Mouse (Mus musculus): ENCODE measurements around the gene Olfr59. TPM values are rescaled to one million over a fixed set of nuclear protein-coding genes. Genes with fewer than 3 reads are reported as not detected.

Olfr59 gene
- polyA plus RNA-seq (2014; fragmentation: Nextera tagmentation; extraction: Ambion mirVana): not detected in 2 replicates

DNA sequence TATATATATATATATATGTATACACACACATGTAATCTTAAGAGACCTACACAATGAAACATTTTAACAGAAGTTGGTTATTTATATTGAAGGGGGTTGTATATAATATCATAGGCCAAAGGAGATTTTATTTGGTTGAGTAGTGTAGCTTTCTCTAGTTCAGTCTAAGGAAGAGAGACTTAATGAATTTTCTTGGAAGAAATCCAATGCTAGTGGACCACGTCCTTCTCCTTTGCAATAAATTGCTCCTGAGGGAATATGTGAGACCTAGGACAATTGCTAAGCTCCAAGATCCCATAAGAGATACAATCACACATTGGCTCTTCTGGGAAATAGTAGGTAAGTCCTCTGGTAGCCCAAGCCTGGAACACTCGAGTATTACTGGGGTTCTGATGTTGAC lies at the start of gene Olfr59:
Gene Olfr59, plus strand, starts transcription at position 301 of the 400 bp plus-strand sequence.
- Histone ChIP-seq H3K9ac (ENCODE audit: low read depth, low read length) (no peak within 1 kb of the TSS), H3K27me3 (ENCODE audit: control insufficient read depth, insufficient read depth, low read length) (no peaks in the 10 kb centered on the region), H3K4me1 (ENCODE audit: control insufficient read depth, insufficient read depth, low read length) (no peaks in the 10 kb centered on the region), H3K36me3 (ENCODE audit: control insufficient read depth, insufficient read depth, low read length) (no peaks in the 10 kb centered on the region), H3K9me3 (replicated peaks; ENCODE audit: control insufficient read depth, low read length) (peaks cover 2% of the 10 kb centered on the region; the same call in 1 of the 2 replicates), H3K4me2 (no peak within 1 kb of the TSS), H3K4me3 (ENCODE audit: low read depth, low read length) (no peak within 1 kb of the TSS), H3K27ac (ENCODE audit: low read depth, low read length) (no peak within 1 kb of the TSS)
- WGBS (ENCODE audit: insufficient replicate concordance): 66% methylated on average over 2 of the region's 2 CpGs
- no peak for ATAC-seq (replicated peaks; ENCODE audit: insufficient number of reproducible peaks, low FRiP score, low TSS enrichment)

DNA sequence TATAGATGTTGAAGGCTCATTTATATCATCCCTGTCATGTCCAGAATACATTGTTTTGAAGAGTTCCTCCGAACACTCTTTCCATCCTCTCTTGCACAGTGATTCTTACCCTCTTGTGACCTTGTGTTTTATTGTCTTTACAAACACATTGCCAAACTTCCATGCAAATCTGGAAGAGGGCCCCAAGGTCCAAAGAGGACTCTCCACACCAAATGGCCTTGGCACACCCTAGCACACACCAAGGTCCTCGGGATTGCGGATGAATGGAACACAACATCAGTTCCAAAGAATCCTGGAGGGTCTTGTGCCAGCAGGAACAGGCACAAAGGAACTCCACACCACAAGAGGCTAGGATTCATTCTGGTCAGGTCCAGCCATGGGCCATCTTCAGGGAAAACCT lies 42.3 kb upstream of the Olfr59 start:
- Histone ChIP-seq H3K9ac (ENCODE audit: low read depth, low read length) (no peak overlapping the region), H3K27ac (ENCODE audit: low read depth, low read length) (no peak overlapping the region), H3K9me3 (replicated peaks; ENCODE audit: control insufficient read depth, low read length) (peaks cover 5% of the 10 kb centered on the region; the same call in 1 of the 2 replicates), H3K4me3 (ENCODE audit: low read depth, low read length) (no peak overlapping the region), H3K4me2 (no peak overlapping the region), H3K27me3 (ENCODE audit: control insufficient read depth, insufficient read depth, low read length) (no peaks in the 10 kb centered on the region), H3K4me1 (ENCODE audit: control insufficient read depth, insufficient read depth, low read length) (no peaks in the 10 kb centered on the region), H3K36me3 (ENCODE audit: control insufficient read depth, insufficient read depth, low read length) (no peaks in the 10 kb centered on the region)
- WGBS (ENCODE audit: insufficient replicate concordance): 81% methylated on average over 3 of the region's 3 CpGs
- ATAC-seq (replicated peaks; ENCODE audit: insufficient number of reproducible peaks, low FRiP score, low TSS enrichment): no peak

GRCm38 (mm10) chr11:74259508-74259907 lies 24.0 kb upstream of the Olfr59 start, which contains the start of gene Olfr406:
TSS of gene Olfr406 (plus strand) at chr11:74259808.
- WGBS (ENCODE audit: insufficient replicate concordance): 45% methylated on average over 2 of the region's 2 CpGs
- no peak within 1 kb of the TSS for H3K4me2 ChIP-seq
- no peaks in the 10 kb centered on the region for H3K27me3 ChIP-seq (ENCODE audit: control insufficient read depth, insufficient read depth, low read length)
- ATAC-seq (replicated peaks; ENCODE audit: insufficient number of reproducible peaks, low FRiP score, low TSS enrichment): no peak
- no peaks in the 10 kb centered on the region for H3K36me3 ChIP-seq (ENCODE audit: control insufficient read depth, insufficient read depth, low read length)
- H3K27ac ChIP-seq (ENCODE audit: low read depth, low read length): no peak within 1 kb of the TSS
- no peaks in the 10 kb centered on the region for H3K4me1 ChIP-seq (ENCODE audit: control insufficient read depth, insufficient read depth, low read length)
- no peak within 1 kb of the TSS for H3K4me3 ChIP-seq (ENCODE audit: low read depth, low read length)
- H3K9ac ChIP-seq (ENCODE audit: low read depth, low read length): no peak within 1 kb of the TSS
- peaks cover 4% of the 10 kb centered on the region for H3K9me3 ChIP-seq (replicated peaks; ENCODE audit: control insufficient read depth, low read length)

DNA sequence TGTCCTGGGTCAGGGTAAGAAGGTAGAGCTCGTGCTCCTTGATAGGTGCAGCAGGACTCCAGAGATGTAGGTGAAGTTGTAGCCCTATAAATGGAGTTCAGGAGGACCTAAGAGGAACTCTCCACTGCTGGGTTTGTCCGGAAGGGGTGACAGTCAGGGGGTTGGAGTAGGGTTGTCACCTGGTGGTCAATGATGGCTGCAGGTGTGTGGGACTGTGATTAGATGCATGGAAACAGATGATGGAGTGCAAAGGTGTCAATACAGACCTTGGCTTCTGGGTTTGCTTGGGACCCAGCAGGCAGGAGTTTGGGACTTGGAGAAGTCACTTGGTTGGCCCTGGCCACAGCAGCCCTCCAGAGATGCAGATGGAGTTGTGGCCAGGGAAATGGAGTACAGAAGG lies 3.7 kb downstream of the Olfr59 start:
- Histone ChIP-seq H3K9ac (ENCODE audit: low read depth, low read length) (no peak overlapping the region), H3K27ac (ENCODE audit: low read depth, low read length) (no peak overlapping the region), H3K27me3 (ENCODE audit: control insufficient read depth, insufficient read depth, low read length) (no peaks in the 10 kb centered on the region), H3K4me3 (ENCODE audit: low read depth, low read length) (no peak overlapping the region), H3K4me2 (no peak overlapping the region), H3K4me1 (ENCODE audit: control insufficient read depth, insufficient read depth, low read length) (no peaks in the 10 kb centered on the region), H3K36me3 (ENCODE audit: control insufficient read depth, insufficient read depth, low read length) (no peaks in the 10 kb centered on the region), H3K9me3 (replicated peaks; ENCODE audit: control insufficient read depth, low read length) (no peaks in the 10 kb centered on the region)
- WGBS (ENCODE audit: insufficient replicate concordance): 66% methylated on average over 2 of the region's 2 CpGs
- no peak for ATAC-seq (replicated peaks; ENCODE audit: insufficient number of reproducible peaks, low FRiP score, low TSS enrichment)

GRCm38 (mm10) chr11:74326044-74326443 lies 42.5 kb downstream of the Olfr59 start:
- Histone ChIP-seq H3K27me3 (ENCODE audit: control insufficient read depth, insufficient read depth, low read length) (no peaks in the 10 kb centered on the region), H3K4me2 (no peak overlapping the region), H3K4me1 (ENCODE audit: control insufficient read depth, insufficient read depth, low read length) (no peaks in the 10 kb centered on the region), H3K4me3 (ENCODE audit: low read depth, low read length) (no peak overlapping the region), H3K9me3 (replicated peaks; ENCODE audit: control insufficient read depth, low read length) (0 out of 2 replicates have a peak, but pooled peaks cover 3% of the 10 kb centered on the region), H3K27ac (ENCODE audit: low read depth, low read length) (no peak overlapping the region), H3K9ac (ENCODE audit: low read depth, low read length) (no peak overlapping the region), H3K36me3 (ENCODE audit: control insufficient read depth, insufficient read depth, low read length) (no peaks in the 10 kb centered on the region)
- WGBS (ENCODE audit: insufficient replicate concordance): 59% methylated on average over 2 of the region's 2 CpGs
- no peak for ATAC-seq (replicated peaks; ENCODE audit: insufficient number of reproducible peaks, low FRiP score, low TSS enrichment)

DNA sequence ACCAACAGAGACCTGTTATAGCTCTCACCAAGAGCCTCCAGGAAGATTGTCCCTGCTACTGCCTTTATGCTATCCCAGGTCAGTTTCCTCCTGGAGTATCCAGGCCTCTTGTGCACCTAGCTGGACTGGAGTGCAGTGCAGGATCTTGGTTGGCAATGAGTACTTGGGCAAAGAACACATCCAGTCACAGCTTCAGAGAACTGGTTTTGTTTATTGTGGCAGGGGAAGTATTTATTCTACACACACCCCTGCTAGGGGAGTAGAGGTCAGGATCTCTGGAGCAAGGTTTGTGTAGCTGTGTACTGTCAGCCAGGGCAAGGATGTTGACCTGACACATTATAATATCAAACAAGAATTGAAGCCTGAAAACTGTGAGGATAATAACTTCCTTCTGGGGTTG lies 45.2 kb downstream of the Olfr59 start:
- no peaks in the 10 kb centered on the region for H3K27me3 ChIP-seq (ENCODE audit: control insufficient read depth, insufficient read depth, low read length)
- H3K9ac ChIP-seq (ENCODE audit: low read depth, low read length): no peak overlapping the region
- H3K4me3 ChIP-seq (ENCODE audit: low read depth, low read length): no peak overlapping the region
- H3K4me1 ChIP-seq (ENCODE audit: control insufficient read depth, insufficient read depth, low read length): no peaks in the 10 kb centered on the region
- no peak overlapping the region for H3K27ac ChIP-seq (ENCODE audit: low read depth, low read length)
- H3K9me3 ChIP-seq (replicated peaks; ENCODE audit: control insufficient read depth, low read length): no peaks in the 10 kb centered on the region
- no peak for ATAC-seq (replicated peaks; ENCODE audit: insufficient number of reproducible peaks, low FRiP score, low TSS enrichment)
- no peak overlapping the region for H3K4me2 ChIP-seq
- no peaks in the 10 kb centered on the region for H3K36me3 ChIP-seq (ENCODE audit: control insufficient read depth, insufficient read depth, low read length)

- no peak within 1 kb of the TSS for H3K27ac ChIP-seq (ENCODE audit: low read depth, low read length)
- no peaks in the 10 kb centered on the region for H3K9me3 ChIP-seq (replicated peaks; ENCODE audit: control insufficient read depth, low read length)
- no peak for ATAC-seq (replicated peaks; ENCODE audit: insufficient number of reproducible peaks, low FRiP score, low TSS enrichment)
- H3K4me2 ChIP-seq: no peak within 1 kb of the TSS
- no peaks in the 10 kb centered on the region for H3K36me3 ChIP-seq (ENCODE audit: control insufficient read depth, insufficient read depth, low read length)
- no peak within 1 kb of the TSS for H3K9ac ChIP-seq (ENCODE audit: low read depth, low read length)
- no peaks in the 10 kb centered on the region for H3K4me1 ChIP-seq (ENCODE audit: control insufficient read depth, insufficient read depth, low read length)
- 75% methylated on average over 6 of the region's 6 CpGs for WGBS (ENCODE audit: insufficient replicate concordance)
- no peak within 1 kb of the TSS for H3K4me3 ChIP-seq (ENCODE audit: low read depth, low read length)
- H3K27me3 ChIP-seq (ENCODE audit: control insufficient read depth, insufficient read depth, low read length): no peaks in the 10 kb centered on the region
Measured at GRCm38 (mm10) chr11:74337931-74338330, 54.4 kb downstream of the Olfr59 start, which contains the start of gene Olfr410. TSS of gene Olfr410 (minus strand) at chr11:74338031.

Other genes starting within 250 kb of the Olfr59 start
- gene Olfr139, start 227.2 kb upstream of the Olfr59 start, polyA plus RNA-seq (2014; fragmentation: Nextera tagmentation; extraction: Ambion mirVana): not detected in 2 replicates
- not detected in 2 replicates for gene Olfr399, start 227.1 kb upstream of the Olfr59 start, polyA plus RNA-seq (2014; fragmentation: Nextera tagmentation; extraction: Ambion mirVana)
- gene Zfp616, start 213.8 kb upstream of the Olfr59 start, polyA plus RNA-seq (2014; fragmentation: Nextera tagmentation; extraction: Ambion mirVana): not detected in 2 replicates
- not detected in 2 replicates for gene Olfr401, start 170.0 kb upstream of the Olfr59 start, polyA plus RNA-seq (2014; fragmentation: Nextera tagmentation; extraction: Ambion mirVana)
- not detected in 2 replicates for gene Olfr402, start 130.2 kb upstream of the Olfr59 start, polyA plus RNA-seq (2014; fragmentation: Nextera tagmentation; extraction: Ambion mirVana)
- not detected in 2 replicates for gene Olfr403, start 97.5 kb upstream of the Olfr59 start, polyA plus RNA-seq (2014; fragmentation: Nextera tagmentation; extraction: Ambion mirVana)
- gene Olfr43, start 72.4 kb upstream of the Olfr59 start, polyA plus RNA-seq (2014; fragmentation: Nextera tagmentation; extraction: Ambion mirVana): not detected in 2 replicates
- not detected in 2 replicates for gene Olfr406, start 23.9 kb upstream of the Olfr59 start, polyA plus RNA-seq (2014; fragmentation: Nextera tagmentation; extraction: Ambion mirVana)
- not detected in 2 replicates for gene Olfr410, start 54.3 kb downstream of the Olfr59 start, polyA plus RNA-seq (2014; fragmentation: Nextera tagmentation; extraction: Ambion mirVana)
- gene Olfr411, start 68.9 kb downstream of the Olfr59 start, polyA plus RNA-seq (2014; fragmentation: Nextera tagmentation; extraction: Ambion mirVana): not detected in 2 replicates
- not detected in 2 replicates for gene Olfr412, start 78.3 kb downstream of the Olfr59 start, polyA plus RNA-seq (2014; fragmentation: Nextera tagmentation; extraction: Ambion mirVana)

All from heart, embryonic 11.5 days (tissue).